Mouse (Mus musculus) spleen, adult 2 months (tissue): Measurements from ENCODE around the gene Gm13089. TPM values are rescaled to one million over a fixed set of nuclear protein-coding genes. Genes with fewer than 3 reads are reported as not detected.
"Not testable (repeated sequence)": the region's sequence is repeated elsewhere in the genome, so short reads cannot be mapped to it uniquely, and the experiment has no call there.

Experiments
- DNase-seq, 2 experiments: peaks; one replicate each; pipeline versions ENCODE4 v3.0.0 to v3.0.0-alpha.2; 2012 to 2021; ENCODE audit warnings: low spot score in 2 of 2, low read depth in 1 of 2
- H3K27ac ChIP-seq: fragments of 200-500 bp; 2 replicates; pipeline ENCODE4 v1.5.1; 2012; ENCODE audit warnings: low read length, inconsistent platforms; ENCODE audit not compliant: insufficient read depth
- H3K27me3 ChIP-seq: fragments of 200-500 bp; 2 replicates; pipeline ENCODE4 v1.6.1; 2012; ENCODE audit warnings: mild to moderate bottlenecking, moderate library complexity, low read length, inconsistent platforms; ENCODE audit not compliant: control insufficient read depth, insufficient read depth
- H3K36me3 ChIP-seq: fragments of 200-500 bp; 2 replicates; pipeline ENCODE4 v1.6.1; 2012; ENCODE audit warnings: mild to moderate bottlenecking, low read length, inconsistent platforms; ENCODE audit not compliant: control insufficient read depth, insufficient read depth
- H3K4me1 ChIP-seq: fragments of 200-500 bp; 2 replicates; pipeline ENCODE4 v1.6.1; 2011; ENCODE audit warnings: inconsistent platforms; ENCODE audit not compliant: control insufficient read depth, insufficient read depth, insufficient read length
- H3K4me3 ChIP-seq: fragments of 200-500 bp; 2 replicates; pipeline ENCODE4 v1.5.1; 2011; ENCODE audit warnings: mild to moderate bottlenecking, inconsistent platforms; ENCODE audit not compliant: insufficient read depth, insufficient read length; ENCODE audit errors: extremely low read depth
- CTCF ChIP-seq: fragments of 200-500 bp; IDR thresholded peaks from 2 replicates; pipeline ENCODE4 v1.5.1; 2011; ENCODE audit warnings: mild to moderate bottlenecking, inconsistent platforms; ENCODE audit not compliant: insufficient read depth, insufficient read length, insufficient replicate concordance; ENCODE audit errors: extremely low read depth
- POLR2A ChIP-seq: fragments of 200-500 bp; IDR thresholded peaks from 2 replicates; pipeline ENCODE4 v1.6.1; 2011; ENCODE audit warnings: low read depth, low read length, inconsistent platforms
- WGBS: fragments of 180-500 bp; shearing (Covaris S2); methylation state at CpG from one replicate; pipeline ENCODE4 v1.1.7; 2018; 5-methylcytosine and 5-hydroxymethylcytosine counted together
- polyA plus RNA-seq: library from polyadenylated mRNA; depleted of rRNA; stranded (reverse); fragments of >200 nt; gene quantifications from 2 replicates; pipeline ENCODE4 v1.2.3, GENCODE M21; 2012; rRNA removed

The Gm13089 gene
- not detected in 2 replicates for polyA plus RNA-seq

- WGBS, result 81% methylated on average over 2 of the region's 2 CpGs
- no peaks in the 10 kb centered on the region for H3K27me3 ChIP-seq
- H3K27ac ChIP-seq, result no peak within 1 kb of the TSS
- TF ChIP-seq CTCF, result no peak
- TF ChIP-seq POLR2A, result no peak
- H3K4me1 ChIP-seq, result no peaks in the 10 kb centered on the region
- H3K4me3 ChIP-seq, result no peak within 1 kb of the TSS
- H3K36me3 ChIP-seq, result no peaks in the 10 kb centered on the region
- DNase-seq, result no peak
These were observed at the start of gene Gm13089 for GRCm38 (mm10) chr4:143702611-143703010. Gene Gm13089, minus strand, starts transcription at chr4:143702711.

- no peaks in the 10 kb centered on the region for H3K27me3 ChIP-seq
- H3K27ac ChIP-seq, result no peak within 1 kb of the TSS
- no peak within 1 kb of the TSS for H3K4me3 ChIP-seq
- H3K4me1 ChIP-seq, result no peaks in the 10 kb centered on the region
- H3K36me3 ChIP-seq, result no peaks in the 10 kb centered on the region
- no peak for TF ChIP-seq POLR2A
- no peak for TF ChIP-seq CTCF
- no peak for DNase-seq
- WGBS, result 82% methylated on average over 1 of the region's 1 CpGs
These were observed 16.6 kb upstream of the Gm13089 start, which contains the start of gene Gm13078 for GRCm38 (mm10) chr4:143719155-143719554. Gene Gm13078, plus strand, starts transcription at chr4:143719455.

- H3K36me3 ChIP-seq, H3K4me1 ChIP-seq, DNase-seq, H3K27ac ChIP-seq, H3K27me3 ChIP-seq, H3K4me3 ChIP-seq: not testable (repeated sequence)
These were observed 45.4 kb downstream of the Gm13089 start, which contains the start of gene Gm13088 for GRCm38 (mm10) chr4:143657146-143657545. Gene Gm13088, minus strand, starts transcription at chr4:143657246.

Other genes with a start within 250 kb of the Gm13089 start
- not detected in 2 replicates for gene Gm13043, start 191.4 kb downstream of the Gm13089 start, polyA plus RNA-seq
- not detected in 2 replicates for gene Gm13040, start 166.8 kb downstream of the Gm13089 start, polyA plus RNA-seq
- gene BC080695, start 151.0 kb downstream of the Gm13089 start, polyA plus RNA-seq, result not detected in 2 replicates
- gene Gm13057, start 151.0 kb downstream of the Gm13089 start, polyA plus RNA-seq, result not detected in 2 replicates
- not detected in 2 replicates for gene Gm13083, start 87.7 kb downstream of the Gm13089 start, polyA plus RNA-seq
- gene Gm13088, start 45.5 kb downstream of the Gm13089 start, polyA plus RNA-seq, result not detected in 2 replicates
- not detected in 2 replicates for gene Gm13078, start 16.7 kb upstream of the Gm13089 start, polyA plus RNA-seq
- not detected in 2 replicates for gene Gm13023, start 86.6 kb upstream of the Gm13089 start, polyA plus RNA-seq
- gene Gm13084, start 113.4 kb upstream of the Gm13089 start, polyA plus RNA-seq, result not detected in 2 replicates
- gene Gm13103, start 143.8 kb upstream of the Gm13089 start, polyA plus RNA-seq, result not detected in 2 replicates
- gene Pramef6, start 197.7 kb upstream of the Gm13089 start, polyA plus RNA-seq, result not detected in 2 replicates
- not detected in 2 replicates for gene Pramef25, start 248.3 kb upstream of the Gm13089 start, polyA plus RNA-seq